Mouse (Mus musculus) kidney, postnatal 0 days (tissue): ENCODE data around the gene Clip2. TPM values are rescaled to one million over a fixed set of nuclear protein-coding genes. Genes with fewer than 3 reads are reported as not detected.

ENCODE experiments used
- ATAC-seq: fragments of 200-750 bp; cut with Nextera tagmentation; replicated peaks from 2 replicates; pipeline ENCODE4 v1.8.0; 2017; ENCODE audit warnings: low read depth, moderate number of reproducible peaks, moderate TSS enrichment, moderate library complexity; ENCODE audit not compliant: low FRiP score
- DNase-seq: peaks from one replicate; pipeline ENCODE4 v3.0.0-alpha.2; 2016; ENCODE audit warnings: low spot score
- H3K27ac ChIP-seq: fragments of 300-500 bp; sonication (generic); 2 replicates; pipeline ENCODE4 v1.5.1; 2014; ENCODE audit warnings: mild to moderate bottlenecking
- H3K27me3 ChIP-seq: fragments of 300-500 bp; sonication (generic); 2 replicates; pipeline ENCODE4 v1.6.1; 2014; ENCODE audit warnings: low read length, mixed read lengths; ENCODE audit not compliant: insufficient read depth
- H3K36me3 ChIP-seq: fragments of 300-500 bp; sonication (generic); 2 replicates; pipeline ENCODE4 v1.6.1; 2014; ENCODE audit warnings: low read length, mixed read lengths; ENCODE audit not compliant: insufficient read depth
- H3K4me1 ChIP-seq: fragments of 300-500 bp; sonication (generic); replicated peaks from 2 replicates; pipeline ENCODE4 v1.6.1; 2014; ENCODE audit warnings: antibody characterized with exemption, low read length, mixed read lengths; ENCODE audit not compliant: insufficient read depth
- H3K4me2 ChIP-seq: fragments of 300-500 bp; sonication (generic); 2 replicates; pipeline ENCODE4 v1.6.1; 2014; ENCODE audit warnings: mild to moderate bottlenecking, low read length, moderate library complexity, mixed read lengths
- H3K4me3 ChIP-seq: fragments of 300-500 bp; sonication (generic); replicated peaks from 2 replicates; pipeline ENCODE4 v1.5.1; 2014; ENCODE audit warnings: low read depth, low read length
- H3K9ac ChIP-seq: fragments of 300-500 bp; sonication (generic); 2 replicates; pipeline ENCODE4 v1.6.1; 2014; ENCODE audit warnings: low read depth, low read length
- H3K9me3 ChIP-seq: fragments of 300-500 bp; sonication (generic); replicated peaks from 2 replicates; pipeline ENCODE4 v1.6.1; 2016; ENCODE audit warnings: low read length, inconsistent platforms, mixed read lengths
- CTCF ChIP-seq: IDR thresholded peaks from 2 replicates; pipeline ENCODE4 v1.5.1; 2016; ENCODE audit warnings: antibody characterized with exemption, low read depth, mild to moderate bottlenecking, moderate library complexity
- WGBS: fragments of 180-500 bp; shearing (Covaris S2); extraction: QIAGEN DNeasy Blood & Tissue Kit; methylation state at CpG from one replicate; pipeline ENCODE4 v1.1.7; 2014; 5-methylcytosine and 5-hydroxymethylcytosine counted together
- polyA plus RNA-seq: library from polyadenylated mRNA; unstranded; fragments of >200 nt; fragmentation: Nextera tagmentation; extraction: Ambion mirVana; gene quantifications from 2 replicates; pipeline ENCODE4 v1.2.1, GENCODE M21; 2015

The Clip2 gene
- polyA plus RNA-seq, 1 experiment from 2014 or later = 3.3 TPM

- Histone ChIP-seq H3K4me3 (no peak overlapping the region), H3K9me3 (no peaks in the 10 kb centered on the region), H3K4me1 (no peaks in the 10 kb centered on the region), H3K4me2 (no peak overlapping the region), H3K27ac (no peak overlapping the region), H3K9ac (no peak overlapping the region), H3K36me3 (peaks cover 21% of the 10 kb centered on the region), H3K27me3 (no peaks in the 10 kb centered on the region)
- WGBS = 91% methylated on average over 26 of the region's 26 CpGs
- TF ChIP-seq CTCF = no peak
- no peak for DNase-seq
- ATAC-seq = no peak
Measured at GRCm38 (mm10) chr5:134522524-134522923, 29.7 kb downstream of the Clip2 start.

DNA sequence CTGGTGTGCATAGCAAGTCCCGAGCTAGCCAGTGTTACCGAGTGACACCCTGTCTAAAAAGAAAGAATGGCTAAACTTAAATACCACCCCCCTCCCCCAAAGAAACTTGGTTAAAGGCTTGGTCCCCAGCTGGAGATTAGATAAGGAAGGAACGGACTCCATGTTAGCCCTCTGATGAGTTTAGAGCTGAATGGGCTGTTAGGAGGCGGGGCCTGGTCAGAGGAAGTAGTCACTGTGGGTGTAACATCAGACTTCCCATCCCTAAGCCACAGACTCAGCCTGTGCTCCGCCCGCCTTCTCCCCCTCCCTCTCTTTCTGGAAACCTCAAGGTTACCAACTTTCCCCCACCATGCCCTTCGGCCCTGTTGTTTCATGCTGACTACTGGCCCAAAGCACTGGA lies 30.4 kb downstream of the Clip2 start:
- Histone ChIP-seq H3K4me3 (no peak overlapping the region), H3K4me2 (no peak overlapping the region), H3K9ac (no peak overlapping the region), H3K9me3 (no peaks in the 10 kb centered on the region), H3K27ac (no peak overlapping the region), H3K4me1 (no peaks in the 10 kb centered on the region), H3K27me3 (no peaks in the 10 kb centered on the region), H3K36me3 (peaks cover 27% of the 10 kb centered on the region)
- TF ChIP-seq CTCF = no peak
- no peak for ATAC-seq
- DNase-seq = no peak
- 93% methylated on average over 7 of the region's 7 CpGs for WGBS

DNA sequence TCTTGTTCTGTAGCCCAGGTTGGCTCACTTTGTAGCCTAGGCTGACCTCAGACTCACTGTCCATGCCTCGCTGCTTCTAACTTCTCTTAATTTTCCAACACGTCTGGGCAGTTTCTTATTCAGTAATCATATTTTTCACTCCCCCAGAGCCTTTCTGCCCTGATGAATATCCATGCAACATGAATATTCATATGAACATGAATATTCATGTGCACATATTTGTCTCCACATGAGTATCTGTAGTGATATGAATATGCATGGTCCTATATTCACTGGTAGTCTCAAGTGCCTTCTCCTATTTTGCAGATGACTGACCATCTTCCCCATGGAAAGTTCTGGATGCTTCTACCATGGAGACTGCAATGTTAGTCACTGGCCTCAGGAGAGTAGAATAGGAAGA lies 31.1 kb downstream of the Clip2 start:
- TF ChIP-seq CTCF = no peak
- DNase-seq (no peak), ATAC-seq (no peak)
- H3K36me3 ChIP-seq = peaks cover 31% of the 10 kb centered on the region
- 91% methylated on average over 2 of the region's 2 CpGs for WGBS
- no peaks in the 10 kb centered on the region for H3K9me3 ChIP-seq
- H3K4me1 ChIP-seq = no peaks in the 10 kb centered on the region
- no peak overlapping the region for H3K27ac ChIP-seq
- H3K4me3 ChIP-seq = no peak overlapping the region
- H3K9ac ChIP-seq = no peak overlapping the region
- H3K4me2 ChIP-seq = no peak overlapping the region
- no peaks in the 10 kb centered on the region for H3K27me3 ChIP-seq

DNA sequence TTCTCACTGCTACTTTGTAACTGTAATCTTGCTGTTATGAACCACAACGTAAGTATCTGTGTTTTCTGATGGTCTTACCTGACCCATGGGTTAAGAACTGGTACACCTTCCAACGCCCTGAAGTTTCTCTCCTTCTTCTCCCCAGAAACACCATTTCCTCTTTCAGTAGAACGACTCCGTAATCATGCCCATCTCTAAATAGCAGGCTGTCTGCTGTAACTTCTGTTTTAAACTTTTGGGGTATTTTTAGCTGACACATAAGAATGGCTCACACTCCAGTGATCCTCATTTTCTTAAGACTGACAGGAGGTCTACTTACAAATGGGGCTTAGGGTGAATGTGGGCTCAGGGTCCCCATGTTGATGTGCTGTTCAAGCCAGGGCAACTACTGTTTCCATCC lies 32.1 kb downstream of the Clip2 start:
- no peaks in the 10 kb centered on the region for H3K4me1 ChIP-seq
- H3K27me3 ChIP-seq = no peaks in the 10 kb centered on the region
- WGBS = 94% methylated on average over 4 of the region's 4 CpGs
- DNase-seq (no peak), ATAC-seq (no peak)
- H3K9ac ChIP-seq = no peak overlapping the region
- no peak overlapping the region for H3K4me3 ChIP-seq
- H3K9me3 ChIP-seq = no peaks in the 10 kb centered on the region
- no peak for TF ChIP-seq CTCF
- H3K4me2 ChIP-seq = no peak overlapping the region
- no peak overlapping the region for H3K27ac ChIP-seq
- peaks cover 35% of the 10 kb centered on the region for H3K36me3 ChIP-seq

GRCm38 (mm10) chr5:134519471-134519870 lies 32.8 kb downstream of the Clip2 start:
- DNase-seq (no peak), ATAC-seq (no peak)
- 92% methylated on average over 5 of the region's 5 CpGs for WGBS
- H3K9ac ChIP-seq = no peak overlapping the region
- H3K36me3 ChIP-seq = peaks cover 39% of the 10 kb centered on the region
- H3K4me2 ChIP-seq = no peak overlapping the region
- no peaks in the 10 kb centered on the region for H3K9me3 ChIP-seq
- no peak overlapping the region for H3K27ac ChIP-seq
- H3K4me3 ChIP-seq = no peak overlapping the region
- H3K27me3 ChIP-seq = no peaks in the 10 kb centered on the region
- no peaks in the 10 kb centered on the region for H3K4me1 ChIP-seq
- TF ChIP-seq CTCF = no peak

DNA sequence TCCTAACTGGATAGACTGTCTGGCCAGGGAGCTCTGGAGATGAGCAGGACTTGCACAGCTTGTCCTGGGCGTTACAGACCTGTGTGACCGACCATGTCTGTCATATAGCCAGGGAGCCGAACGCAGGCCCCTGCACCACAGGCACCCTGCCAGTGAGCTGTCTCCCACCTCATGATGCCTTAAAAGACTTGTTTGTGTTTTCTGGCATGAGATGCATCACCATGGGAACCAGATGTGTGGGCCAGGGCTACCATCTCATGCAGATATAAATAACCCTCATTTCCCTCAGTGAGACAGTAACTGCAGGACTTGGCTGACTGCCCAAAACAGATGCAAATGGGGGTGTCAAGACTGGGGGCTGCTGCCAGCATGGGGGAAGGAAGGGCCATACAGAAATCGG lies 40.1 kb downstream of the Clip2 start:
- no peaks in the 10 kb centered on the region for H3K4me1 ChIP-seq
- no peak overlapping the region for H3K4me3 ChIP-seq
- no peak overlapping the region for H3K27ac ChIP-seq
- H3K4me2 ChIP-seq = no peak overlapping the region
- TF ChIP-seq CTCF = no peak
- H3K9ac ChIP-seq = no peak overlapping the region
- DNase-seq (no peak), ATAC-seq (no peak)
- peaks cover 48% of the 10 kb centered on the region; the same call in 1 of the 2 replicates for H3K36me3 ChIP-seq
- 48% methylated on average over 5 of the region's 5 CpGs for WGBS
- H3K27me3 ChIP-seq = no peaks in the 10 kb centered on the region
- no peaks in the 10 kb centered on the region for H3K9me3 ChIP-seq

DNA sequence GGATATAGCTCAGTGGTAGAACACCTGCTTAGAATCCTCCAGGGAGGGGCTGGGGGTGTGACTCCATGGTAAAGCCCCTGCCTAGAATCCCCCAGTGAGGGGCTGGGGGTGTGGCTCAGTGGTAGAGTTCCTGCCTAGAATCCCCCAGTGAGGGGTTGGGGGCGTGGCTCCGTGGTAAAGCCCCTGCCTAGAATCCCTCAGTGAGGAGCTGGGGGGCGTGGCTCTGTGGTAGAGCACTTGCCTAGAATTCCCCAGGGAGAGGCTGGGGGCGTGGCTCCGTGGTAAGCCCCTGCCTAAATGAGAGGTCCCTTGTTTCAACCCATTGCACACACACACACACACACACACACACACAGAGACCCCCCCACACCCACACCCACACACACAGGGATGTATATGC lies 42.0 kb downstream of the Clip2 start:
- 94% methylated on average over 5 of the region's 5 CpGs for WGBS
- H3K9me3 ChIP-seq = no peaks in the 10 kb centered on the region

More for the DNA sequence above, 42.0 kb downstream of the Clip2 start:
- no peak overlapping the region for H3K9ac ChIP-seq
- H3K27me3 ChIP-seq = no peaks in the 10 kb centered on the region
- no peak overlapping the region for H3K4me2 ChIP-seq
- H3K4me1 ChIP-seq = no peaks in the 10 kb centered on the region
- DNase-seq (no peak), ATAC-seq (no peak)
- peaks cover 33% of the 10 kb centered on the region; the same call in 1 of the 2 replicates for H3K36me3 ChIP-seq
- H3K27ac ChIP-seq = no peak overlapping the region
- TF ChIP-seq CTCF = no peak
- no peak overlapping the region for H3K4me3 ChIP-seq
